Mouse (Mus musculus): ENCODE results near the gene Stk11. TPM values are rescaled to one million over a fixed set of nuclear protein-coding genes. Genes with fewer than 3 reads are reported as not detected.

Gene Stk11
- total RNA-seq, 1 experiment from 2014 or later = 154 TPM

- no peak for DNase-seq
Observed at GRCm38 (mm10) chr10:80095547-80095946, 20.1 kb upstream of the Stk11 start.

- DNase-seq = no peak
Observed at GRCm38 (mm10) chr10:80097275-80097674, 18.3 kb upstream of the Stk11 start.

GRCm38 (mm10) chr10:80098630-80099029, 17.0 kb upstream of the Stk11 start:
- DNase-seq = no peak

DNA sequence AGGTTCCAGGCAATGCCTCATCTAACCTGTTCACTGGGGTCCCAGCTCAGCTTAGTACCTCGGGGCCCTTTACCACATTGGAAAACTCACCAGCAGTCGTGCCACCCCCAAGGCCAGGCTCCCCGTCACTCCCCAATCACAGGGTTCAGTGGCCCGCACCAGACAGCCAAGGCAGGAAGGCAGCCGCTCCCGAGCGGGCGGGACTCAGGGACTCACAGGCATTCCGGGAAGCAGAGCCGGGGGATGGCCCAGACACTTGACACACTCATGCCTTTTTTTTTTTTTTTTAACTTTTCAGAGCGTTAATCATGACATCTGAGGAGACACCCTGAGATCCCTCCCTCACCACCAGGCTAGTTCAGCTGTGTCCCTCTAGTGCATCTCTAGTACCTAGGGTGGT, 14.6 kb upstream of the Stk11 start:
- DNase-seq = peak; percentile 71

GRCm38 (mm10) chr10:80102216-80102915, 13.2 kb upstream of the Stk11 start:
- peak; percentile 86 for DNase-seq

DNA sequence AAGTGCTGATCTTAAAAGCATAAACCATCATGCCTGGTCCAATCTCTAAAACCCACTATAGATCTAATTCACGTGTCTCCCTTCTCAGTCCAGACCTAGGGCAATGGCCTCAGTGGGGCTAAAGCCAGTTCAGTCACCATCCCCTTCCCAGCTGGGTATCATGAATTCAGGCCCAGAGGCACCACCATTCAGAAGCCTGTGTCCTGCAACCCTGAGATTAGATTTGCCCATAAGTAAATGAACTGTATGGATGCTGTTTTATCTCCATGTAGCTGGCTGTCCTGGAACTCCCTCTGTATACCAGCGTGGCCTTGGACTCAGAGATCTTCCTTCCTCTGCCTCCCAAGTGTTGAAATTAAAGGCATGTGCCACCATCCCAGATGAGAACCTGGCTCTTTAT, 12.6 kb upstream of the Stk11 start:
- DNase-seq = no peak

- peak; percentile 48 for DNase-seq
Observed at GRCm38 (mm10) chr10:80104181-80104580, 11.4 kb upstream of the Stk11 start.

- DNase-seq = no peak
Observed at GRCm38 (mm10) chr10:80105460-80105859, 10.1 kb upstream of the Stk11 start, which contains the start of gene Sbno2. Gene Sbno2, minus strand, starts transcription at chr10:80105571.

- DNase-seq = no peak
Observed at GRCm38 (mm10) chr10:80105926-80106325, 9.7 kb upstream of the Stk11 start.

DNA sequence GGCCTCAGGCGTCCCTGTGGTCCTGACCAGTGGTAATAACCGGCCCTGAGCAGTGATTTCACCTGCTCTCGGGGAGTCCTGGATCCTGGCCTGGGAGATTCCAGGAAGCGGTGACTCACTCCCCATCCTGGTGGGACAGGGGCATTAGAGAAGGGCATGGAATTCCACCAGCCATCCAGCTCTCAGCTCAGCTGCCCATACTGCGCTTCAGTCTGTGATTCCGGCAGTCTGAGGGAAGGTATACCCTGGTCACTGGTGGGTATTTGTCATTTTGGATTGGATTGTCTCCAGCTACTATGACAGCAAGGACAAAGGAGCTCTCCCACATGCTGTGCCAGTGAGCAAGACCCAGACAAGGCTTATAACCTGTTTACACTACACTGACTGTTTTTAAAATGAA, 7.9 kb upstream of the Stk11 start:
- DNase-seq = no peak

DNA sequence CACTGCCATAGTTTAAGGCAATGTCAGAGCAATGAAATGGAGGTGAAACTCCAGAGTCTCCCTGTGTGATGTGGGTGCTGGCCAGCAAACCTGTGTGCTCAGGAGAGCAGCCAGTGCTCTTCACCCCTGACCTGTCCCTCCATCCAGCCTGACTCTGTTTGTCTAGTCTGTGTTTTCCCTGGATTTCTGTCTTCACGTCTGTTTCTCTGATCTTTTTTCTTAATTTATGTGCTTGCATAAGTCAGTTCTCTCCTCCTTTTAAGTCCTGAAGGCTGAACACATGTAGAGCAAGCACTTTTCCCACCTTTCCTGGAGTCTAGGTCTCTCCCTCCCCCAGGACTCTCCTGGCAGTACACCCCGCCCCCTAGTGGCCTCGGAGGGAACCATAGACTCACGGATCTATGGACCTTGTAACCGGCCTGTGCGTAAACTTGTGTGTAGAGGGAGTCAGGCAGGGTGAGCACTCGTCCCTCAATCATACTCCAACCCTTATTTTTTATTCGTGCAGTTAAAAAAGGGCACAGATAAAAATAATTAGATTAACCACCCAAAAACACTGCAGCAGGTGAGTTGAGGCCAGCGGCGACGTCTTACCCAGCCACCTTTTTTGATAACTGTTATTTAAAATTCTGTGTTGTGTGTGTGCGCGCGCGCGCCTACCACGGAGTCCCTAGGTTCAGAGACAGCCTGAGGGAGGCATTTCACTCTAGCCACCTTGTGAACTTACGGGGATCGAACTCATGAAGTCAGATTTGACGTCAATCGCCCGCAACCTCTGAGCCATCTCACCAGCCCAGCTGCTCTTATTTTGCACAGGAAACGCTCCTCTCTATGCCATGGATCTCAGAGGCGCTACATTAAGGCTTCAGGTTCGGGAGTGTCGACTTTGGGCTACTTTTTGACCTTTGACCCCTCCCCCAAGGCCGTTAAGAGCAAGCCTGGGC, 990 bp upstream of the Stk11 start:
- DNase-seq = peak; percentile 95

DNA sequence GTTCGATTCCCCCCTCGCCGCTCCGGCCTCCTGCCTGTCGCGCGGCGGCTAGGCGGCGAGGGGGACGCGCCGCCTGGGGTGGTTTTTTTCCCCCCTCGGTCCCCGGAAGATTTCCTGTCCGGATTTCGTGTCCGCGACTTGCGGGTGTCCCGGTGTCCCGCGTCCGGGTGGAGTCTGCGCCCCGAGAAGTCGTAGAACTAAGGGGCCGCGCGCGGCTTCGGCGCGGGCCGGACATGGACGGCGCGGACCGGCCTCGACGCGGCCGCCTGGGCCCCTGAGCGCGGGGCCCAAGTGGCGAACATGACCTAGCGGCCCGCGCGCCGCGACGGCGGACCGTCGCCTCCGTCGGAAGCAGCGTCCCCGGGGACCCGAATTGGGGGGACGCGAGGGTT, 337 bp downstream of the Stk11 start:
- no peak for DNase-seq

DNA sequence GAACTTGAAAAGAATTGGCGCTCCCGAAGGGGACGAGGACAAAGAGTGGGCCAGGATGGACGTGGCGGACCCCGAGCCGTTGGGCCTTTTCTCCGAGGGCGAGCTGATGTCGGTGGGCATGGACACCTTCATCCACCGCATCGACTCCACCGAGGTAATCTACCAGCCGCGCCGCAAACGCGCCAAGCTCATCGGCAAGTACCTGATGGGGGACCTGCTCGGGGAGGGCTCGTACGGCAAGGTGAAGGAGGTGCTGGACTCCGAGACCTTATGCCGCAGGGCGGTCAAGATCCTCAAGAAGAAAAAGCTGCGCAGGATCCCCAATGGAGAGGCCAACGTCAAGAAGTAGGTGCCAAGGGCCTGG, 942 bp downstream of the Stk11 start:
- DNase-seq = no peak

DNA sequence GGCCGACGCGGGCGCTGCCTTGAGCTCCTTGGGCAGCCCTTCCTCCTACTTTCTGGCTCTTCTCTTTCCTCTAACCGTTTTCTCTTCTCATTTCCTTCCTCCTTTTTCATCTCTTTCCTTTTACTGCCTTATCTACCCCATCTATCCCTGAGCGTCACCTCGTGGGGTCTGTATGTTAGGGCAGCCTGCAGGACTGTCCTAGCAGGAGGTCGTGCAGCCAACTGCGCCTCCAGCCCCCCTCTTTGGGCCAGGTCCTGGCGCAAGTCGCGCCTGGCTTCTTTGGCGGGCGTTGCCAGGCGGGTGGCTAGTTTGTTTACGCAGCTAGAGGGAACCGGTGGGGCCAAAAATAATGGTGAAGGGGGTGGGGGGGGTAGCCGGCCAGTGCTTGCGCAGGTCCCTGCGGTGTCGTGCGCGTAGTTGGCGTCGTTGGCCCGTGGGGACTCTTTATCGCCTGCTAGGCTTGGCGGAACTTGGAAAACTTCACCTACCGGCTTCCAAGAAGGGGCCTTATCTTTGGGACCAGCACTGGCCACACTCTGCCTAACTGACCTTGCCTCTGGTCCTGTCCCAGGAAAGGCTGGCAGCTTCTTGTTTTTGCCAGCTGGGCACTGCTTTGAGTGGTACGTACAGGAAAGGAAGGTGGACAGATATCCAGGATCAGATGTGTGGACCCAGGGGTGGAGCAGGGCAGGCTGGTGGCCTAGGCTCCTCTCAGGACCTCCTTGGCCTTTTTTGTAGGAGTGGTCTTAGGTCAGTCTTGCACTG, 1.5 kb downstream of the Stk11 start:
- peak; percentile 56 for DNase-seq

GRCm38 (mm10) chr10:80117736-80118135, 2.1 kb downstream of the Stk11 start:
- no peak for DNase-seq

DNA sequence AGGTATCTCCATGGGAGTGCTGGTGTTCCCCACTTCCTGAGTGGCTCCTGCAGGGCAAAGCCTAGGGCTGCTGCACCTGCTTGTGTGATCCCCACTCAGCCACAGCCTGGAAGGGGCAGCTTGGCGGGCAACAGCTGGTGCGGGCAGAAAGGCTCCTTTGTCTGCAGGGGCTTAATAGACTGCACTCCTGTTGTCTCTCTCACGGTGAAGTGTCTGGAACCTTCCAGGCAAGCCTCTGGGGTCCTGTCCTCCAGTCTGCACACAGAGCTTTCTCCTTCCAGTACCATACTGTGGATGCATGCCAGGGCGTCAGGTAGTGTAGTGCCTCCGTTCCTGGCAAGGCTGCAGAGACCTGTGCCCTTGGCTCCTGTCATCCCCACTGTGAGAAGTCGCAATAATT, 2.9 kb downstream of the Stk11 start:
- no peak for DNase-seq

- DNase-seq = no peak
Observed at GRCm38 (mm10) chr10:80120146-80120545, 4.5 kb downstream of the Stk11 start.

DNA sequence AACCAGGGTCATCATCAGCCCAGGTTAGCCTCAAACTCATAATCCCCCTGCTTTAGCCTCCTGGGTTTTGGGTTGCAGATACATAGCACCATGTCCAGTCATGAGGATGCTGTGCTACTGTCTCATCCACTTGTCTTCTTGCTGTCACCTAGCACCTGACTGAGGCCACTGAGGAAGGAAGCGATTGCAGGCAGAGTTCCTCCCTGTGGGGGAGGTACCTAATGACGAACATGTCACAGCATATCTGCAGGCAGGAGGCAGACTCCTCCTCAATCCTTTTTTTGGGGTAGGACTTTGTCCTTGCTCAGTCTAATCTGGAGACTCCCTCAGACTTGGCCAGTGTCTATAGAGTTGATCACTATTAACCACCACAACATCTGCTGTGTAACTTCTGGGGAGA, 6.0 kb downstream of the Stk11 start:
- DNase-seq = no peak

GRCm38 (mm10) chr10:80123932-80124562, 8.4 kb downstream of the Stk11 start:
- DNase-seq = no peak

GRCm38 (mm10) chr10:80127920-80128319, 12.3 kb downstream of the Stk11 start:
- no peak for DNase-seq

DNA sequence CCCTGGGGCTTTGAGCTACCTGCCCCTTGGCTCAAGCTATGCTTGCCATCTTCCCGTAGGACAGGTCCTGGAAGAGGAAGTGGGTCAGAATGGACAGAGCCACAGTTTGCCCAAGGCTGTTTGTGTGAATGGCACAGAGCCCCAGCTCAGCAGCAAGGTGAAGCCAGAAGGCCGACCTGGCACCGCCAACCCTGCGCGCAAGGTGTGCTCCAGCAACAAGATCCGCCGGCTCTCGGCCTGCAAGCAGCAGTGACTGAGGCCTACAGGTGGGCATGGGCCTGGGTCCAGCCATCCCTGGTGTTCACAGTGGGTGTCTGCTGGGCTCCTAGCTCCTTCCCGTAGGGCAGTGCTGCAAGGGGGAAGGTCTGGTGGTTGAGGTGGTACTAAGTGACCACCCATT, 14.2 kb downstream of the Stk11 start:
- no peak for DNase-seq

DNA sequence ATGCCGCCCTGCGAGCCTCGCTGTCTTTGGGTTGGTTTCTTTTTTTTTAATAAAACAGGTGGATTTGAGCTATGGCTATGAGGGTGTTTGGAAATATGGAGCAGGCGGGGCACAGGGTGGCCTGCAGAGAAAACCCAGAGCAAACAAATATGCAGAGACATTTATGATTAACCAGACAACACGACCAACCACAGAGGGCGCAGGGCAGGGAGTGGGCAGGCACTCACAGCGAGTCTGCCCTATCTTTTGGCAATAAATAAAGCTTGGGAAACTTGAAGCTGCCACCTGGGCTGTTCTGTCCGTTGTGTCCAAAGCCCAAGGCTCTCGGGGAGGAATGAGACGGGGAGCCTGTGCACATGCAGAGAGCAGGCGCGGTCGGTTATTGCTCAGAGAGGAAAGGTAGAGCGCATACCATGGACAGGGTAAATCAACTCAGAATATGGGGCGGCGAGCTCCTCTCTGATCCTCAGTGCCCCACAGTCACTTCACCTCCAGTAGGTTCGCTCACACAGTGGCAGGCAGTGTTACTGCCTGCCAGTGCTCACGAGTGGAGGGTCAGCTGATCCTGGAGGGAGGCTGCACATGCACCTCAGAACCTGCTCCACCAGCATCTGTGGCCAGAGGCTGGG, 14.9 kb downstream of the Stk11 start:
- no peak for DNase-seq
